Mouse (Mus musculus) right cerebral cortex, postnatal 4 days (tissue): ENCODE data around the gene Gria3.
A peak's percentile ranks its signal among the peaks of the same experiment; 100 is the strongest.

Source experiments
- DNase-seq: peaks from one replicate; pipeline ENCODE4 v3.0.0-alpha.2; 2022

Gene Gria3

GRCm38 (mm10) chrX:41400058-41400904 lies at the start of gene Gria3:
TSS of gene Gria3 (plus strand) at chrX:41400854.
- peak; percentile 16 for DNase-seq

DNA sequence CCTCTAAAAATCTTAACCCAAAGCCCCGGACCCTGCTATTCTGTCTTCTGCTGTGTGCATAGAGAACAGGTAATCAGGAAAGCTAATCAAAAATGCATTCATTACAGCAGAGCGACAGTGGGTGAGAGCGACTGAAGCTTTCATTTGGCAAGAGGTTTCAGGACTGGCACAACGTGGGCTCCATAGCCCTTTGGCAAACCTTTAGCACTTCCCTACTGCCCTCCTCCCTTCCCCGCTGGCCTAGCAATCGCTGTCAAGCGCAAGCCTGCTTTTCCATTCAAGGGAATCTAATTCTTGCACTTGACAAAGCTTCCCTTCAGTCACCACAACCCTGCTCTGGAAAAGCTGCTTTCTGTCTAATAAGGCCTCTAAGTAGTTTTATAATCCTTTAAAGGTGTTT lies 13.6 kb upstream of the Gria3 start:
- no peak for DNase-seq

GRCm38 (mm10) chrX:41389079-41389478 lies 11.6 kb upstream of the Gria3 start:
- no peak for DNase-seq

GRCm38 (mm10) chrX:41398482-41398881 lies 2.2 kb upstream of the Gria3 start:
- no peak for DNase-seq

- DNase-seq: no peak
These were observed 532 bp downstream of the Gria3 start for GRCm38 (mm10) chrX:41401186-41401585.

DNA sequence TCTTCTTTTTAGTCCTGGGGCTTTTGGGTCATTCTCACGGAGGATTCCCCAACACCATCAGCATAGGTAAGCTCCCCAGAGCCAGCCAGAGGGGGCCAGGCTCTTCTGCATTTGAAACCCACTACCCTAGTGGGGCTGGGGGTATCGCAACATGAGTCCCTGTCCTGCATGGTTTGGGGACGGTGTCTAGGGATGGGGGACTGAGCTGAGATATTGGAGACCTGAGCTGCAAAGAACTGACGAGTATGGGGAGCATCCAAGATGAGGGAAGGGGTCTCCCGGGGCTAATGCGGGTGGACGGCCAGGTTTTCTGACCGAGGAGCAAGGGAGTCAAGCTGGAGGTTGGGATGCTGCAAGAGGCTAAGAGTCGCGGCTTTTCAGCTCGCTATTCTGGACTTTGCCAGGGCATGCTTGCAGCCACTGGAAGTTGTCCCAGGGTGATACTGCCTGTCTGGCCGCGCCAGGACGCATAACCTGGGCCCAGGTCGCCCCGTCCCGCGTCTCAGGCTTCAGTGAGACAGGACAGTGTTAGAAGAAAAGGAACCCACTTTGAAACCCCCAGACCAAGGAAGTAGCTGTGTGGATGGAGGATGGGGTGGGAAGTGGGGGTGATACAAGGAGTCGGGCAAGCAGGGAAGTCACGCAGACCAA lies 1.1 kb downstream of the Gria3 start:
- DNase-seq: no peak

- no peak for DNase-seq
These were observed 2.0 kb downstream of the Gria3 start for GRCm38 (mm10) chrX:41402656-41403055.

DNA sequence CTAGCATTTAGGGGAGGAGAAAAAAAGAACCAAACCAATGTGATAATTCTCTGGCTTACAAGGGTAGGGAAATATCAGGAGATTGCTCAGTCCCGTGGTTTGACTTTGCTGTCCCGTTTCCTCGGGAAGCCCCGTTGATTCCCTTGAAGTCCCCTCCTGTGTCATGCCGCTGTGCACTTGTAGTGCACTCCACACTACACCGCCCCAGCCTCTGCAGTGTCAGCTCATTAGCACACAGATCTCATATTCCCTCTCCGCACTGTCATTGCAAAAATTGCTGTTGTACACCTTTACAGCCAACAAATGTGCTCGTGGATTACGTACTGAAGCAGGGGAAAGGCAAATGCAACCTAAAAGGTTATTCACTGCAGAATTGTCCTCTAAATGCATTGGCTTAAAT lies 5.6 kb downstream of the Gria3 start:
- DNase-seq: no peak

DNA sequence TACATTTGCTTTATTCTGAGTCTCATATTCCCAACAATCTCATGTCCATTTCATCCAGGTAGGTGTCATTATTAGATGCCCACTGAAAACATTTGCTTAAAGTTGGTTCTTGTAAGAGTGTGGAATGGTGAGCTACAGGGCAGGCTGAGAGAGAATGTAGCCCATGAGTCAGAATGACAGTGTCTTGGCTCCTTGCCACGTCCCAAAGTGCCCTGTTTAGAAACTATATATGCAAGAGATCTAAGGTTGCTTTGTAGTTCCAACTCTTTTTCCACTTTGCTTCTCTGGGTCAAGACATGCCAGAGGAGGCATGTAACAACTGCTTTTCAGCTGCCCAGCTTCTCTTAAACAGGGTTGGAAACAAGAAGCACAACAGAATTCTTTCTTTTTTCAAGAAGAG lies 9.1 kb downstream of the Gria3 start:
- DNase-seq: no peak

DNA sequence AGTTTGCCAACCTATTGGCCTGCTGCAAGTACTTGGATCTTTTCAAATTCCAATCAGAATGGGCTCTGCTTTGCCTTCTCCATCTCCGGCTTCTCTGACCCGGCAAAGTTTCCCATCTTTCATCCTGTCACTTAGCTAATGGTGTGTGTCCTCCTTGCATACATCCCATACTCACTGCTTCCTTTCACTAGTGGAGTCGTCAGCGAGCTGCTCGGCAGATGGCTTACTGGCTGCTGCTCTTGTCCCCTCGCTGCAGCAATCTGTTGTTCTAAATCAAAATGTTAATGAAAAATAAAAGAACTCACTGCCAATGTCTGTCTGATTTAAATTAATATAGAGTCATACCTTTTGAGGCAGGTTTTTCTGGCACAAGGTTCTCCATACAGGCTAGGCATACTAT lies 25.0 kb downstream of the Gria3 start:
- DNase-seq: no peak

DNA sequence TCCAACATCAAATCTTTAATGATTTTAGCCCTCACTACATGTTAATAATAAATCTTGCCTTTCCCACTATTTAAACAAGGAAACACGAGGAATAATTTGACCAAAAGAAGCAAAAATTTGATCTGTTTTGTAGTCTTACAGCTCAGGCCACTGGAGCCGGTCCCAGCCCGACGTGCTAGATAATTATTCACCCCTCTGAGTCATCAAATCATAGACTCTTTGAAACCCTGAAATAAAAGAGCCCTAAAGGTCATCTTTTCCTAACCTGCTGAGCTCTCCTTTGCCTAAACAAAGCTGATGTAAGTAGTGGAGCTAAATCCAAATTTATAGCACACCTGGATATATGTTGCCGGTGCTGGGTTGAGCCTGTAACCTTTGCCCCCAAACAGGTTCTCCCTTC lies 27.4 kb downstream of the Gria3 start:
- DNase-seq: no peak

DNA sequence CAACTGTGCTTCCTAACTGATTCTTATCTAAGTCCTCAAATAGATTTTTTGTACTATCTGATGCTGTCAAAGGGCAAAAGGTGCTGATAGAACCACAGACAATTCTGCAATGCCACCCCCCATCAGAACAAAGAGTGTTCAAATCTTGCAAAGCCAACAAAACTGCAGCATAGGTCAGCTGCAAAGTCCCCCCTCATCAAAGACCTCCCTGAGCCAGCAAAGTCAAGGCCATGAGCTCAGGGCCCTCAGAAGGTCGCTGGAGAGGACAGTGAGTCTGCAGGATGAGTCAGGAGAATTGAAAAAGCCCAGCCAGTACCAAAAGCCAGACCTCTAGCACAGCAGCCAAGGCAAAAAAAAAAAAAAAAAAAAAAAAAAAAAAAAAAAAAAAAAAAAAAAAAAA lies 34.9 kb downstream of the Gria3 start:
- DNase-seq: no peak

DNA sequence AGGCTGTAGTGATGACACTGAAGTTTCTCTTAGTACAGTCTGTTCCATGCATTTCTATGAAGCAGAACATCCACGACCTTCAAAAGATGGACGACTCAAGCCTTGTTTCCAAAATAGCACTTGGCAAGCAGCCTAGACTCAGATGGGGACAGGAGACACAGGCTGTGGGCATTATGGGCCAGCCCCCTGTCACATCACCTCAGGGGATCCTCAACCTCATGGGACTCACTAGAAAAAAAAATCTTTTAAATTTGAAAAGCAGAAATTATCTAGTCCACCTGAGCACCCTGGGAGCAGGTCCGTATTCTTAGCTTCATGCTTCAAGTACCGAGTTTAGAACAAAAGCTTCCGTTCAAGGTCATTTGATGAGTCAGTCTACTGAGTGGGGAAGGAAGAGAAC lies 38.2 kb downstream of the Gria3 start:
- no peak for DNase-seq

GRCm38 (mm10) chrX:41448876-41449275 lies 48.2 kb downstream of the Gria3 start:
- DNase-seq: no peak

GRCm38 (mm10) chrX:41477486-41477885 lies 76.8 kb downstream of the Gria3 start:
- DNase-seq: no peak

GRCm38 (mm10) chrX:41496528-41496927 lies 95.9 kb downstream of the Gria3 start:
- DNase-seq: no peak

GRCm38 (mm10) chrX:41505371-41505770 lies 104.7 kb downstream of the Gria3 start:
- DNase-seq: no peak

DNA sequence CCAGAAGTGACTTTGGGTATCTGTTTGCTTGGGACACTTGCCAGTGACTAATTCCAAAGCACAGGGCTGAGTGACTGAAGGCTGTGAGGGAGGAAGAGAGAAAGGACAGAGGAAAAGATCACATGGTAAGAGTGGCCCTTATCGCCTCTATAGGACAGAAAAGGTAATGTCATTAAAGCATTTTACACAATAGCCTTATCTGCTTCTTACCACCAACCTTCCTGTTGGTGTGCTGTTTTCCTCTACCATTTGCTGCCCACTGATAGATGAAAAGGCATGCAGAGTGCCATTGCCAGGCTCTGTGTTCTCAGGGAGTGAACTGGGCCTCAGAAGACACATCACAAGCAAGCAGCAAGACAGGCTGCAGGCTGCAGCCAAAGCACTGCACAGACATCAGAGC lies 107.3 kb downstream of the Gria3 start:
- no peak for DNase-seq

- DNase-seq: no peak
These were observed 114.3 kb downstream of the Gria3 start for GRCm38 (mm10) chrX:41514982-41515381.

GRCm38 (mm10) chrX:41532511-41532910 lies 131.9 kb downstream of the Gria3 start:
- DNase-seq: no peak

DNA sequence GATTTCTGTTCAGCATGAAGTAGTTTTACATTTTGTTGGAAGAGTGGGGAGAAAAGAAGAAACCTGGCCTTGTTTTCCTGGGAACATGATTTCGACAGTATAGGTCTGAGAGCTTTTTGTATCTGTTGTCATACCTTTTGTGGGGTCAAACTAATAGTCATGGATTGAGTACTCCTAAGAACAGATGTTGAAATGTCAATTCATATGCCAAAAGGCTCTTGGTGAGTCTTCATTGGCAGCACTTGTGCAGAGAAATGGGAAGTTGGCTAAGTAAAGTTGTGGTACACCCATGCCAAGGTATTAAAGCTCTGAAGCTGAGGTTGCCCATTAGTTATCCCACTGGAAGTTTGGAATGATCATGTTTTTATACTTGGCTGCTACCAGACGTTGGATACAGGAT lies 135.2 kb downstream of the Gria3 start:
- no peak for DNase-seq

- no peak for DNase-seq
These were observed 161.8 kb downstream of the Gria3 start for GRCm38 (mm10) chrX:41562296-41563060.

- no peak for DNase-seq
These were observed 164.2 kb downstream of the Gria3 start for GRCm38 (mm10) chrX:41564898-41565297.

- no peak for DNase-seq
These were observed 172.4 kb downstream of the Gria3 start for GRCm38 (mm10) chrX:41573079-41573478.
